Mouse (Mus musculus) limb, embryonic 14.5 days (tissue): ENCODE measurements at regions not wholly inside any gene's neighbourhood (a gene's known extent, or its start where the extent isn't known, plus 50 kb on each side); places are given as distances from the start of the nearest gene placed in this dataset.
A peak's percentile ranks its signal among the peaks of the same experiment; 100 is the strongest.

Experiments
- ATAC-seq: fragments of 200-750 bp; cut with Nextera tagmentation; 2 replicates; pipeline ENCODE4 v1.8.0; 2017; ENCODE audit warnings: low read depth, moderate number of reproducible peaks, moderate TSS enrichment; ENCODE audit not compliant: low FRiP score
- DNase-seq: peaks from one replicate; pipeline ENCODE4 v3.0.0-alpha.2; 2015; ENCODE audit warnings: low spot score
- H3K27ac ChIP-seq: fragments of 300-500 bp; sonication (generic); replicated peaks from 2 replicates; pipeline ENCODE4 v1.5.1; 2014; ENCODE audit warnings: low read depth, mild to moderate bottlenecking, low read length, moderate library complexity, mixed read lengths
- H3K27me3 ChIP-seq: fragments of 300-500 bp; sonication (generic); 2 replicates; pipeline ENCODE4 v1.6.1; 2014; ENCODE audit warnings: low read length, mixed read lengths; ENCODE audit not compliant: control insufficient read depth, insufficient read depth
- H3K36me3 ChIP-seq: fragments of 300-500 bp; sonication (generic); 2 replicates; pipeline ENCODE4 v1.6.1; 2014; ENCODE audit warnings: mild to moderate bottlenecking, low read length, moderate library complexity, mixed read lengths; ENCODE audit not compliant: control insufficient read depth, insufficient read depth
- H3K4me1 ChIP-seq: fragments of 300-500 bp; sonication (generic); 2 replicates; pipeline ENCODE4 v1.6.1; 2014; ENCODE audit warnings: antibody characterized with exemption, low read length, mixed read lengths; ENCODE audit not compliant: control insufficient read depth, insufficient read depth
- H3K4me2 ChIP-seq: fragments of 300-500 bp; sonication (generic); replicated peaks from 2 replicates; pipeline ENCODE4 v1.6.1; 2014; ENCODE audit warnings: low read depth, mild to moderate bottlenecking, low read length, moderate library complexity; ENCODE audit not compliant: severe bottlenecking
- H3K4me3 ChIP-seq: fragments of 300-500 bp; sonication (generic); replicated peaks from 2 replicates; pipeline ENCODE4 v1.5.1; 2014; ENCODE audit warnings: low read length
- H3K9ac ChIP-seq: fragments of 300-500 bp; sonication (generic); 2 replicates; pipeline ENCODE4 v1.6.1; 2014; ENCODE audit warnings: mild to moderate bottlenecking, low read depth, low read length, moderate library complexity; ENCODE audit not compliant: severe bottlenecking
- H3K9me3 ChIP-seq: fragments of 300-500 bp; sonication (generic); 2 replicates; pipeline ENCODE4 v1.6.1; 2016; ENCODE audit warnings: low read length; ENCODE audit not compliant: control insufficient read depth
- POLR2A ChIP-seq: fragments of 200-500 bp; IDR thresholded peaks from 2 replicates; pipeline ENCODE4 v1.8.0; 2012; ENCODE audit warnings: inconsistent platforms, mild to moderate bottlenecking, moderate library complexity, borderline replicate concordance; ENCODE audit not compliant: insufficient read depth, insufficient read length; ENCODE audit errors: extremely low read depth
- WGBS: fragments of 180-500 bp; shearing (Covaris S2); extraction: QIAGEN DNeasy Blood & Tissue Kit; methylation state at CpG from one replicate; pipeline ENCODE4 v1.1.7; 2014; 5-methylcytosine and 5-hydroxymethylcytosine counted together

GRCm38 (mm10) chr10:106273335-106273734 lies 196.8 kb upstream of the Ppfia2 start:
- no peak for TF ChIP-seq POLR2A
- no peaks in the 10 kb centered on the region for H3K27me3 ChIP-seq

GRCm38 (mm10) chr10:106289951-106290350 lies 180.2 kb upstream of the Ppfia2 start:
- H3K4me1 ChIP-seq: no peaks in the 10 kb centered on the region
- H3K36me3 ChIP-seq: no peaks in the 10 kb centered on the region
- no peak overlapping the region for H3K9ac ChIP-seq
- no peak overlapping the region for H3K4me2 ChIP-seq
- TF ChIP-seq POLR2A: no peak
- no peaks in the 10 kb centered on the region for H3K27me3 ChIP-seq
- no peaks in the 10 kb centered on the region for H3K9me3 ChIP-seq
- H3K4me3 ChIP-seq: no peak overlapping the region
- ATAC-seq (no peak), DNase-seq (no peak)
- no peak overlapping the region for H3K27ac ChIP-seq

More at GRCm38 (mm10) chr10:106273335-106273734, 196.8 kb upstream of the Ppfia2 start:
- H3K4me1 ChIP-seq: no peaks in the 10 kb centered on the region
- DNase-seq: no peak
- 70% methylated on average over 2 of the region's 2 CpGs for WGBS
- H3K9me3 ChIP-seq: no peaks in the 10 kb centered on the region
- ATAC-seq: no peak
- H3K36me3 ChIP-seq: no peaks in the 10 kb centered on the region
- H3K9ac ChIP-seq: no peak overlapping the region
- H3K4me3 ChIP-seq: no peak overlapping the region
- no peak overlapping the region for H3K27ac ChIP-seq
- H3K4me2 ChIP-seq: no peak overlapping the region

GRCm38 (mm10) chr10:106290736-106291135 lies 179.4 kb upstream of the Ppfia2 start:
- 86% methylated on average over 2 of the region's 2 CpGs for WGBS
- Histone ChIP-seq H3K4me1 (no peaks in the 10 kb centered on the region), H3K9ac (no peak overlapping the region), H3K27ac (no peak overlapping the region), H3K27me3 (no peaks in the 10 kb centered on the region), H3K36me3 (no peaks in the 10 kb centered on the region), H3K4me2 (no peak overlapping the region), H3K4me3 (no peak overlapping the region), H3K9me3 (no peaks in the 10 kb centered on the region)
- ATAC-seq: no peak
- TF ChIP-seq POLR2A: no peak
- DNase-seq: no peak

- ATAC-seq (no peak), DNase-seq (peak; percentile 63)
- no peak overlapping the region for H3K9ac ChIP-seq
- H3K4me1 ChIP-seq: no peaks in the 10 kb centered on the region
- 82% methylated on average over 5 of the region's 5 CpGs for WGBS
- no peak overlapping the region for H3K27ac ChIP-seq
- no peaks in the 10 kb centered on the region for H3K36me3 ChIP-seq
- no peak overlapping the region for H3K4me3 ChIP-seq
- H3K4me2 ChIP-seq: no peak overlapping the region
- no peaks in the 10 kb centered on the region for H3K27me3 ChIP-seq
- H3K9me3 ChIP-seq: peaks cover 3% of the 10 kb centered on the region; the same call in 1 of the 2 replicates
- TF ChIP-seq POLR2A: no peak
Observed at GRCm38 (mm10) chr10:106295501-106295900, 174.6 kb upstream of the Ppfia2 start.

GRCm38 (mm10) chr10:106335166-106335565 lies 135.0 kb upstream of the Ppfia2 start:
- Histone ChIP-seq H3K36me3 (no peaks in the 10 kb centered on the region), H3K27ac (no peak overlapping the region), H3K4me2 (no peak overlapping the region), H3K9ac (no peak overlapping the region), H3K4me1 (no peaks in the 10 kb centered on the region), H3K27me3 (no peaks in the 10 kb centered on the region), H3K9me3 (no peaks in the 10 kb centered on the region), H3K4me3 (no peak overlapping the region)
- ATAC-seq (no peak), DNase-seq (no peak)
- no peak for TF ChIP-seq POLR2A
- WGBS: 90% methylated on average over 1 of the region's 1 CpGs

GRCm38 (mm10) chr10:106351663-106352062 lies 118.5 kb upstream of the Ppfia2 start:
- H3K4me2 ChIP-seq: no peak overlapping the region
- no peak for DNase-seq
- no peak overlapping the region for H3K27ac ChIP-seq
- H3K9ac ChIP-seq: no peak overlapping the region
- no peaks in the 10 kb centered on the region for H3K27me3 ChIP-seq
- H3K4me3 ChIP-seq: no peak overlapping the region
- ATAC-seq: no peak
- H3K9me3 ChIP-seq: no peaks in the 10 kb centered on the region
- TF ChIP-seq POLR2A: no peak
- no CpG with 5 or more reads among the region's 1 CpGs for WGBS
- no peaks in the 10 kb centered on the region for H3K36me3 ChIP-seq
- no peaks in the 10 kb centered on the region for H3K4me1 ChIP-seq
